Mouse (Mus musculus) c-Kit-positive CD71-negative TER-119-negative erythroid progenitor cells, embryonic 14.5 days (primary cell): ENCODE data around the gene Naip1.
"Not testable (repeated sequence)": the region's sequence is repeated elsewhere in the genome, so short reads cannot be mapped to it uniquely, and the experiment has no call there.

ENCODE experiments used
- DNase-seq: peaks from one replicate; pipeline ENCODE4 v3.0.0-alpha.2; 2013; ENCODE audit warnings: low read depth

Gene Naip1

DNA sequence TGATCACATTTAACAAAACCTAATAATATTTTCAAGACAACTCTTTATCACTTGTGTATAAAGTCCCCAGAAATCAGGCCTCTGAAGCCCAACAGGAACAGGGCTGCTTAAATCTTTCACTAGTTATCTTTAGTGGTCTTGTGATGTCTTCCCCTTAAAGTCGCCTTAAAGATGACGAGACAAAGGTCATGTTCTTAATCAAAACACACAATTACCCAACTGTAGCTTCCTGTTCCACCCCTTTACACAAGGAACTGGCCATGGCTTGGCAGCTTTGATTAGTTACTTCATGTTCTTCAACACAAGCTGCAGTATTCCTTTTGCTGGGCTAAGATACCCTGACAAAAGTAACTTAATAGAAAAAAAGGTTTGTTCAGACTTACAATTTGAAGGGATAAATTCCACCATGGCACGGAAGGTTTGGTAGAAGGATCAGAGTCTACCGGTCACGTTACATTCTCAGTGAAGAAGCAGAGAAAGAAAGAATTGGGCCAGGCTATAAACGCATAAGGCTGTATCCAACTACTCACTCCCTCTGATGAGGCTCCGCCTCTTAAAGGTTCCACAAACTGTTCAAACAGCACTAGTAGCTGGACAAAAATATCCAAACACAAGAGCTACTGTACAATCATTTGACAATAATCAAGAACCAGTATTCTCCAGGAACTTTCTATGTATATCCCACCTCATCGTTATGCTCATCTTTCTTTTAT, at the start of gene Naip1:
Naip1 (minus strand) TSS at position 455 of the 713 bp plus-strand sequence.
- DNase-seq: not testable (repeated sequence)

DNA sequence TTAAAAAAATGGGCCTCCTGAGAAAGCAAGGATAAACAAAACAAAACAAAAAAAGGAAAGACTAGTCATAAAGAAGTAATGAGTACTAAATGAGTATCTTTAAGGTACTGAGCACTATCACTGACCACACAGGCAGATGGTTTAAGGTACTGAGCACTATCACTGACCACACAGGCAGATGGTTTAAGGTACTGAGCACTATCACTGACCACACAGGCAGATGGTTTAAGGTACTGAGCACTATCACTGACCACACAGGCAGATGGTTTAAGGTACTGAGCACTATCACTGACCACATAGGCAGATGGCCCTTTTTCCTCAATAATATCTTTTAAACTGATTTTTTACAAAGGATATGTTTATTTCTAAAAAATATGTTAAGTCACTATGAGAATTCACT, 47.0 kb upstream of the Naip1 start:
- DNase-seq: not testable (repeated sequence)

DNA sequence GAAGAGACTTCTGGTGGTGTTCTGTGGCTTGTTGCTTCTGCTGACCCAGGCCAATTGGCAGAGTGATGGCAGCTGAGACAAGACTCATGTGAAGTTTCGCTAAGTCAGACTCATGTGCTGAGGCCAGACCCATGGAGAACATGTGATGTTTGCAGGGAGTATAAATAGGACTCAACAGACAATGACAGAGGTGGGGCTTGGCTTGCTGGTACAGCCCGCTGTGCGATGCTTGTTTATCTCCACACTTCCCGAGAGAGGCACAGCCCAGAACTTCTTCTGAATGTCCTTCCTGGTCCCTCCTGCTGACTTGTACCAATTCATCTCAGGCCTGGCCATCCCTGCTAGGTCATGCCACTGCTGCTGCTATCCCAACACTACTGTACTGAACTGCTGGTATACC, 42.7 kb upstream of the Naip1 start:
- no peak for DNase-seq

DNA sequence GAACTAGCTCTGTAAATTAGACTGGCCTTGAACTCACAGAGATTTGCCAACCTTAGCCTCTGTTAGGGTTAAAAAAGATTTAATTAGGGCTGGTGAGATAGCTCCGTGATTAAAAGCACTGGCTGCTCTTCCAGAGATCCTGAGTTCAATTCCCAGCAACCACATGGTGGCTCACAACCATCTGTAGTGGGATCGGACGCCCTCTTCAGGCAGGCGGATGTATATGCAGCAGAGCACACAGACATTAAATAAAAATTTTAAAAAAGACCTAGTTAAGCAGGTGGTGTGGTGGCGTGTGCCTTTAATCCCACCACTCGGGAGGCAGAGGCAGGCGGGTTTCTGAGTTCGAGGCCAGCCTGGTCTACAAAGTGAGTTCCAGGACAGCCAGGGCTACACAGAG, 41.7 kb upstream of the Naip1 start:
- DNase-seq: not testable (repeated sequence)

DNA sequence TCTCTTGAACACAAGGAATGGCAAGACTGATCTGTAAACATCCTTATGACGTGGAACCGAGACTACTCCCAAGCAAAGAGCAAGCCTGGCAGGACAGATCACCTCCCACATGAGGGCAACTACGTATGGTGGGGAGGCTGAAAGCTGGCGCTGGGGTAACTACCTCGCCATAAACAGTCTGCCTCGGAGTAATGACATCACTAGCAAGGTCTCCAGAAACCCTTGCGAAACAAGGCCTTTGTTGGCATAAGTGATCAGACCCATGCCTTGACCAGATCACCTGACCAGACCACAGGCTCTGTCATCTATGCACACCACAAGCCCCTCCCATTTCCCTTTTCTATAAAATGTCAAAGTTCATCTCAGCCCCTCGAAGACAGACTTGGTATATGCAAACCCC, 40.6 kb upstream of the Naip1 start:
- no peak for DNase-seq

DNA sequence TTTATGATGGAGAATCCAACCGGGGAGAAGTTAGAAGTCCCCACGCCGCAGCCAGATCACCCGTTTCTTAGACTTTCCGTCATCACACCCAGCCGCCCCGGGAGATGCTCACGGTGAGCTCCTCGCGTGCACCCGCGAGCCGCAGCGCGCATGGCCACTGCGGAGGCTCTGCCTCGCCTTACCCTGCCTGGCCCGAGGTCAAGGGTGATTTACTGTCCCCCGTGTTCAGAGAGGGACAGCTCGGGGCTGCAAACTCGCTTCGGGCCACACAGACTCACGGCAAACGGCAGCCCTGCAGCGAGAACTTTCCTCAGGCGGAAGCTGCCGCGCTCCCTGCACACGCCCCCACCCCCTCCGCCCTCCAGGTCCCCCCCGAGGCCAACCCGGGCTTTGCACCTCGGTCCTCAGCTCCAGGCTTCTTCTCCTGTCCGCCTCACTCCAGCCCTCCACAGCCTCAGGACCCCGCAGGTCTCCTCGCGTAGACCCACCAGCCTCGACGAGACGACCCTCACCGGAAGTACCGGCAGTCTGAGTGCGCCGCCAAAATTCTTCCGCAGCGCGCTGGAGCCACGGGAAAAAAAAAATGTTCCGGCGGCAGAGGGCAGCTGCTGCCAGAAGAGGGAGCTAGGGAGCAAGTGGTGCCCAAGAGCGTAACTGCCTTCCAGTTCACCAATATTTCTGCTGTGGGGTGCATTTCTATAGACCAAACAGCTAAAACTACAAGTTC, 39.6 kb upstream of the Naip1 start, which contains the start of gene Gtf2h2:
Gtf2h2 (minus strand) TSS at position 519 of the 727 bp plus-strand sequence.
- peak; percentile 82 for DNase-seq

DNA sequence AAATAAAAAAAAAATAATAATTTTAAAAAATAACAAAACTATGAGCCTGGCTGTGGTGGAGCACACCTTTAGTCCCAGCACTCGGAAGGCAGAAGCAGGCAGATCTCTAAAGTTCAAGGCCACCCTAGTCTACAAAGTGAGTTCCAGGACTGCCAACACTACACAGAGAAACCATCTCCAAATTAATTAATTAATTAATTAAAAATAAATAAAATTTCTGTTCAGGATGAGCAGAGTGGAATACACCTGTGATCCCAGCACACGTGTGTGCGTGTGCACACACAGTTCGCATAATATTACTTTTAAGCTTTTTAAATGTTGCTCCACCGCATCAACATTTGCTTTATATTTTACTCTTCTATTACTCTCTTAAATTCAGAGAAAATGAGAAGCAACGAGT, 39.0 kb upstream of the Naip1 start:
- no peak for DNase-seq

DNA sequence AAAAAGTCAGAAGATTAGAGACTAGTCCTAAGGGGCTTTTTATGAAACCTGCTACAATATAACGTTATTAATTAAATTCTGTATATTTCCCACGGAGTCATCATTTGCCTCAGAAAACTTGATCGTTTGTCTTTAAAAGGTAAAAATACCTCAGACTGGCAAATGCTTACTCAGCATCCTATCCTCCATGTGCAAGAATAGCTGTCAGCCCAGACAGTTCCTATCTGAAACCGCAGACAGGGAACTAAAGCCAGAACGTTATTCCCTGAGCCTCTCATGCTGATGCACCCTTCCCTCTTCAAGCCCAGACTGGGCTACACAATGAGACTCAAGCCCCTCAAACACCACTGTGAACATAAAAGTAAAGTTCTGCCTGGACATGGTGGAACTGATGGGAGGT, 37.8 kb upstream of the Naip1 start:
- DNase-seq: no peak

DNA sequence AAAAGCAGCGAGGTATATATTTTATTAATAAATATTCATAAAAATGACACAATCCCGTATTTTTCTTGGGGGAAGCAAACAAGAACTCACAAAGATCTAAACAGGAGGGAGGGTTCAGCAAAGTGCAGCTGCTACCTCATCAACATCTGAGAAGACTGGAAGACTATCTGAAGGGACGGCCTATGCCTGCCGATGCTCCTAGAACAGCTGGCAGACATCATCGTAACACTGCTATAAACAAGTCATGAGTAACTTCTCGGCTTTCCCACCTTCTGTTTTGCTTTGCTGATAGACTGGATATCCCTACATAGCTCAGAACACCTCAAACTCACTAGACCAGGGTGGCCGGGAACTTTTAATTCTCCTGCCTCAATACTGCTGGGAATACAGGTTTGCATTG, 30.9 kb upstream of the Naip1 start:
- DNase-seq: no peak

DNA sequence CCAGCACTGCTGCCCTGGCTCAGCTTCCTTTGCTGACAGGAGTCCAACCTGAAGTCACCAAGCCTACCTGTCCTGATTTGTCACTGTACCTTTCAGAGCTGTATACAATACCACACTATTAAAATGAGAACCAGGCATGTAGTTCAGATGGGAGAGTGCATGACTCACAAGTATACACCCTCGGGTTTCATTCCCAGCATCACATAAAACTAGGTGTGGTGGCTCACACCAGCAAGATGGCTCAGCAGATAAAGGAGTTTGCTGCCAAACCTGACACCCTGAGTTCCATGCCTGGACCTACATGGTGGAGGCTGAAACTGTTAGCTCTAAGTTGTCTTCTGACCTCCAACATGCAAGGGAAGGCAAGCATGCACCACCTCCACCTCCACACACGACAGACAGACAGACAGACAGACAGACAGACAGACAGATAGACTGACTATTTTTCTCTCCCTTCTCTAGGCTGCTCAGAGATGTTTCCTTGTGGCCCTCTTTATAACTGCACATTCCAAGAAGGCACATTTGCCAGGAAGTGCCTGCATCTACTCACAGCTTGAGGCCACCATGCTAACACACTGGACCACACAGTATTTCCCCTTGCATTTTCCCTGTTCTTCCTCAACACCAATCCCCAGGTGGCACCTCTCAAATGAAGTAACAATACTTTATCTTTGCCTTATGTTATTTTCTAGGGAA, 11.0 kb upstream of the Naip1 start:
- no peak for DNase-seq

DNA sequence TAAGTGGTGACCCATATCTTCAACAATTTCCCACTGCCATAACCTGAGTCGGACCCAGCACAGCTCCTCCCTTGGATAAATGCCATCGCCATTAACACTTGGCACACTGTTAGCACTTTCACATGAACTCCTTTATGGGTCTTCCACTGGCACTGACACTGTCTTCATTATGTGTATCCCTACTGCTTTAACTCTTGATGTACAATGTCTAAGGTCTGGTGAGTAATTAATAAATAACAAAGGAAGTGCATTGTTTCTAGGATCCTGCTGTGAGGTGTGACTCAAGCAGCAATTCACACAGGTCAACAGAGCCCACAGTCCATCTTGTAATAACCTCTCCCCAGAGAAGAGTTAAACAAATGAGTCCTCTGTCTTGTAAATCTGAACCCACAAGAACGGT, 8.7 kb upstream of the Naip1 start:
- no peak for DNase-seq

DNA sequence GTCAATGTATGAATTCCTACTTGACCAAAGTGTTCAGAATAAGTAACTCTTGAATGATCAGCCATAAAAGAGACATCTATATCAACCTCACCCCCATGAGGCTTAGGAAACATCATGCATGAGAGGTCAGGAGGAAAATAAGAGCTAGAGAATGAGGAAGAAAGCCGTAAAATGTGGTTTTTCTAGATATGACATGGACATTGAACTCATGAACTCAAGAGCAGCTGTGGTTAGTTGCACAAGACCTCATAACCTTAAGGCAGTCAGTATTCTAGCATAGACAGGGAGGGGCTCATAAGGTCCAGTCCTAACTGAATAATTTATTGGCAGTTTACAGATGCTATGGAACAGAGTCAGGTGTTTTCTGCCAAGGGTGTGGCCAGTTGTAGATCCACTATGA, 3.2 kb downstream of the Naip1 start:
- no peak for DNase-seq

DNA sequence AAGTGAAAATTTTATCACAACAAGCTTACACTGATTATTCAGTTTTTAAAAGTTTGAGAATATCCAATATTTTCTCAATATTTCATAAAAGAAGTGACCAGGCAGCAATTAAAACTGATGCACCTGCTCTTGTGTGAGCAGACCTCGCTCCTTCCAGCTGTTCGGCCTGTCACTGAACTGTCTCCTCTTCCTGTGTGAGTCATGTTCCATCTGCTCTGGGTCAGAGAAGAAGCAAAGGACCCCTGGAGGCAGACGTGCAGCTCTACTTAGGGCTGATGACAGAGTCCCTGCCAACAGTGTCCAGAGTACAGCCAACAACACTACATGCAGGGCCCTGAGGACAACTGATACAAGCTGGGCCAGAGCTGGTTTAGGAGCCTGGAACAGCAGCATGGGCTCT, 12.6 kb downstream of the Naip1 start:
- DNase-seq: no peak

DNA sequence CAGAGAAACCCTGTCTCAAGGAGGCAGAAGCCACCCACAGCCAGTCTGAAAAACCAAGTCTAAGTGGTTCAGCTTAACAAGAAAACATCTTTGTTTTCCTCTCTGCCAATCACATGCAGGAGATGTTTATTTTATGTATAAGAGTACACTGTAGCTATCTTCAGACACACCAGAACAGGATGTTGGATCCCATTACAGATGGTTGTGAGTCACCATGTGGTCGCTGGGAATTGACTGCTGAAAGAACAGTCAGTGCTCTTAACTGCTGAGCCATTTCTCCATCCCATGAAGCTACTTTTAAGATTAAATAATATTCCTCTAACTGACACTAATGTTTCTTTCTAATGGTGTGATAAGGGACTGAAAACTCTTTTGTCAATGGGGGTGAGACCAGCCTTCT, 14.0 kb downstream of the Naip1 start:
- no peak for DNase-seq

DNA sequence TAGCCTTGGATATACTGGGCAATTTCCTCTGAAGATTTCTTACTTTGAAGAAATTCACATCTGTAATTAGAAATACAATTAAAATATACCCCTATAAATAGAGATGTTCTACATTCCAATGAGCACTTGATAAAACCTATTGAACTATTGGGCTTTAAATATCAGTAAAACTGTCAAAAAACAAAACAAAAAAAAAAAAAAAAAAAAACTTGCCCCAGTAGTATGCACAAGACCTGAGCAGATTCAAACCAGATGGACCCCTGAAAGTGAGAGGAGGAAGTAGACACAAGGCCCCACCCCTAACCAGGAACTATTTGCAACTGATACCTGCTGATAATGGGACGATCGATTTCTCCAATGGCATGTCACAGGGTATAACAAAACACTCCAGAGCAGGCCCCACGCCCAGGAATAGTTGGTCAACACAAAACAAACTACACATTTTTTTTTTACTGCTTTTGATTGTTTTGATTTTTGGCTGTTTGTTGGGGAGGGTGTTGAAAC, 15.3 kb downstream of the Naip1 start:
- no peak for DNase-seq

DNA sequence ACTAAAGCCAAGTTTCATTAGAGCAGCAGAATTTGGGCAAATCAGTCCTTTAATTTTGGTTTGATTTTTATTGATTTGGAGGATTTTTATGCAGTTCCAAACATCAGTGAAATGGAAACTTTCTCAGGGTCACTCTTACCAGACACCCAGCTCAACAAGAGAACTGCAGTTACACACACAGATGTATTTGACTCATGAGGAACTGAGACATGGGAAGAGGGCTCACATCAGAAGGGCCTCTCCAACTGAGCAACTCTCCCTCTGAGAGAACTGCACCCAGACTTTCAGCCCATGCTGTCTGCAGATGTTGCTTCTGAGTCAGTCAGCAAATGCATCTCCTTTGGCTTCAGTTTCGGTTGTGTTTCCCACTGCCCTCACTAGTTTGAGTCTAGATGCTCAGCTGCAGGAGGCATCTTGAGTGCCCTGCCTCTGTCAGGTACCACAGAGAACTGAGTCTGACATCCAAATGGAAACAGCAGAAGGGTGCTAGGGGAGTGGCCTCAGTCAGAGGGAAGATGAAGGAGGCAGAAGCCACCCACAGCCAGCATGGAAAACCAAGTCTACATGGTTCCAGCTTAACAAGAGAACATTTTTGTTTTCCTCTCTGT, 16.0 kb downstream of the Naip1 start:
- not testable (repeated sequence) for DNase-seq

DNA sequence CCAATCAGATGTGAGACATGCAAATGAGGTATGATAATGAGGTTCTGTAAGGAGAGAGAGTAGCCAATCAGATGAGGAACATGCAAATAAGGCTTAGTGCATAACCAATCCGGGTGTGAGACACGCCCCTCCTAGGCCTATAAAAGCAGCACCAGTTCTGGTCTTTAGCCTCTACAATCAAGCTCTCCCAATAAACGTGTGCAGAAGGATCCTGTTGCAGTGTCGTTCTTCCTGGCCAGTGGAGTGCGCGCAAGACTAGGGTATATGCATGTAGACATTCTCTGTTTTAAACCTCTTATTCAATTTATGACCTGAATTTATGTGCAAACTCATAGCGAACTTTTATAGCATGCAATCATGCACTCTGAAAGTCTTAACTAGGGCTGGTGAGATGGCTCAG, 32.7 kb downstream of the Naip1 start:
- DNase-seq: not testable (repeated sequence)

DNA sequence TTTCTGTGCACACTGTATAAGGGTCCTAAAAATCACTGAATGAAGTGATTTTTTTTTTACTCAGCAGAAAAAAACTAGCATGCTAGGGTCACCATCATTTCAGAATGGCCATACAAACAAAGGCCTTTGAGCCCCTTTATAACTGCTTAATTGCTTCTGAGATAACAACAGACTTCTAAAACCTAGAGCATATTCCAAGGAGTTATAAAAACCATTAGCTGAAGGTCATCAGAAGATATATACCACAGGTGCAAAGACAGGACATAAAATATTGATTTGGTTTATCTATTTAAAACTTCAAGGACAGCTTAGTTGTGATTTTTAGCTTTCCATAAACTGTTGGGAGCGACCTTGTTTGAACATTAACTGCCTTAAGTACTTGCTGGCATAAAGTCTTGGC, 38.2 kb downstream of the Naip1 start:
- no peak for DNase-seq

DNA sequence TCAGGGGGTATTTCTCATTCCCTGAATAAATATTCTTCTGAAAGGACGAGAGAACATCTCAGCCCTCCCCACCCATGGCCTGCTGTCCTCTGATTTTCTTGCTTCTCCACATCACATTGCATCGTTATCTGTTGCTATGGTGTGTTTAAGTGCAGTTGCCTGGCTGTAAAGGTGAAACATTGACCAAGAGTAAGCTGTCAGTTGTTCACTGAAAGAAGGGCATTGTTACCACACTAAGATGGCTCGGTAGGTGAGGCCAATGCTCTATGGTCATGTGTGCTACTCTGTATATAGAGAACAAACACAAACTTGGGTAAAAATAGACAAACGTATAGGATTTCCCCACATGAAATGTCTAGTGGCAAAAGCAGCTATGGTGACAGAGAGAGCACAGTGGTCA, 42.8 kb downstream of the Naip1 start:
- DNase-seq: no peak

DNA sequence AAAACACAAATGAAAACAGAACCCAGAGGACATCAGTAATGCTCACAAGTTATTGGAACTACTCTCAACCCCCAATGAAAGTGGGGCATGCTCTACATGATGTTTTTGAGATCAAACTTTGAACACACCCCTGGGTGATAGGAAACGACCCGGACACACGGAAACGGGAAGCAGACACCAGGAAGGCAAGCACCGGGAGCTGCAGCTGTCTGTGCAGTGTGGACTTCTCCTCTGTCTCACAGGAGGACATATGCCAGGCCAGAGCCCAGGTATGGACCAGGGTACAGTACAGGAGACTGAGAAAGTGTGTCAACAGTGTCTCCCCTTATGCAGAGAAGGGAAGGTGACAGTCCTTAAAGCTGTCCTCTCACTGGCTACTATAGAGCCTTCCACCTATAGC, 43.5 kb downstream of the Naip1 start:
- peak; percentile 9 for DNase-seq

DNA sequence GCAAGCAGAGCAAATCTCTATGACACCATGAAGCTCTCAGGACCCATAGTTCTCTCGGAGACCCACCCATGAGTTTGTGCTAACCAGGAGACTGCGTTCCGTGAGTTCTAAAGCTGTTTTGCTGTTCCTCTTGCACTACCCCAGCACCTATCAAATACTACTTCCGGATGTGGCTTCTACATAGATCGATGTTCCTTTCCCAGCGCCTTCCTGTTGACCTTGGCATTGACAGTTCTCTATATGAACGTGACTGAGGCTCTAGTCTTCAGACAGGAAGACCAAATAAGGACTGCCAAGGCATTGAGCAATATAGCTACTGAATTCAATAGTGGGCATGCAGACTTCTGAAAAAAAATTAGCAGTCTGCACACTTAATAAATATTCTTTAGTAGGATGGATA, 44.4 kb downstream of the Naip1 start:
- peak; percentile 6 for DNase-seq

DNA sequence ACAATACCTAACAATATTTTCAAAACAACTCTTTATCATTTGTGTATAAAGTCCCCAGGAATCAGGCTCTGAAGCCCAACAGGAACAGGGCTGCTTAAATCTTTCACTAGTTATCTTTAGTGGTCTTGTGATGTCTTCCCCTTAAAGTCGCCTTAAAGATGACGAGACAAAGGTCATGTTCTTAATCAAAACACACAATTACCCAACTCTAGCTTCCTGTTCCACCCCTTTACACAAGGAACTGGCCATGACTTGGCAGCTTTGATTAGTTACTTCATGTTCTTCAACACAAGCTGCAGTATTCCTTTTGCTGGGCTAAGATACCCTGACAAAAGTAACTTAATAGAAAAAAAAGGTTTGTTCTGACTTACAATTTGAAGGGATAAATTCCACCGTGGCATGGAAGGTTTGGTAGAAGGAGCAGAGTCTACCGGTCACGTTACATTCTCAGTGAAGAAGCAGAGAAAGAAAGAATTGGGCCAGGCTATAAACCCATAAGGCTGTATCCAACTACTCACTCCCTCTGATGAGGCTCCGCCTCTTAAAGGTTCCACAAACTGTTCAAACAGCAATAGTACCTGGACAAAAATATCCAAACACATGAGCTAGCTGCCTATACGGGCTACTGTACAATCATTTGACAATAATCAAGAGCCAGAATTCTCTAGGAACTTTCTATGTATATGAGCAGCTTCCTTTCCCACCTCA, 49.6 kb downstream of the Naip1 start:
- DNase-seq: not testable (repeated sequence)
